Mouse (Mus musculus): ENCODE measurements around the gene Stk26.

Gene Stk26

GRCm38 (mm10) chrX:50874246-50875002 lies 33.6 kb downstream of the Stk26 start:
- TF ChIP-seq GATA4 (IDR thresholded peaks at IDR 0.05; ENCODE audit: insufficient replicate concordance, low read length): no peak

DNA sequence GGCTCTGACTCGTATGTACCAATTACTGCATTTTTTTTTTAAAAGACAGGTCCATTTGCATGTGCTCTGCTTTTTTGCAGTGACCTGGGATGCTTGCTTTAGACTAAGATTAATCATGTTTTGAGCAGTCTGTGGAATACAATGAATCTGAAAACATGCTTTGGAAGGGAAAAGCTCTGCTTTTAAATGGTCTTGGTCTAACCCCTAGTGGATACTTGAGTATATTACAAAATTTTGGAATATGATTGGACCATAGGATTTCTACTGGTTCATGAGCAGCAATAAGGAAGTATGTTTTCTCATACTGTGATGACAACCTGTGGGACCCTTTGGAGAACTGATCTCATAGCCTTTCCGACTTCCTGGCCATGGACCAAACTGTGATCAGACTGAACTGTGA lies 47.2 kb downstream of the Stk26 start:
- no peak for TF ChIP-seq GATA4 (IDR thresholded peaks at IDR 0.05; ENCODE audit: insufficient replicate concordance, low read length)

DNA sequence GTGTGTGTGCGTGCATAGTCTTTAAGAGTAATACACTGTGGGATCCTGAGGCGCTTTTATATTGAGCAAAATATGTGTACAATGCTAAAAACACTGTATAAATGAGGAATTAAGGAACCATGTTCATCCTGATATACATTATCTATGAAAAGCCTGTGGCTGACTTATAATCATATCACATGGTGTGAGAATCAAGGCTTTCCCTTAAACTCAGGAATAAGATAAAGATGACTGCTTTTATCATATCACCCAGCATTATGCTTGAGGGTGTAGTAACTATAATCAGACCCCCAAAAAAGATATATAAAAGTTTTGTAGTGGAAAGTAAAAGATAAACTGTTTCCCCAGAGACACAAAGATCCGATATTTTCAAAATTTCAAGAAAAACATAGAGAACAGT lies 62.6 kb downstream of the Stk26 start:
- no peak for TF ChIP-seq GATA4 (IDR thresholded peaks at IDR 0.05; ENCODE audit: insufficient replicate concordance, low read length)

GRCm38 (mm10) chrX:50909915-50910314 lies 69.1 kb downstream of the Stk26 start:
- no peak for TF ChIP-seq GATA4 (IDR thresholded peaks at IDR 0.05; ENCODE audit: insufficient replicate concordance, low read length)

DNA sequence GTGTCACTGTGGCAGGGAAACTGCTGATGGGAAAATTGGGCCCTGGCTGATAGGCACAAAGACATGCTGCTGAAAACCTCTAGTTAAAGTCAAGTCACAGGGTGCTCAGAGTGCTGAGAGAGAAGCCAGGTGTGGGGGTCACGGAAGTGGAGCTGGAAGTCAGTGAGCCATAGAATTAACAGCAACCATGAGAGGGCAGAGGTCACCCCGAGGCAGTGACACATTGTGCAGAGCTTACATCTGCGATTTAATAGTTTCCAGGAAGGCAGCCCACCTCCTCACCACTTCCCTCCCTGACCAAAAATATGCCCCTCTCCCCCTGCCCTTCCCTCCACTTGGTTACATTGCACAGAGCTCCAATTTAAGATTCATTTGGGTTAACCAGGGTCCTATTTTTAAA lies 76.5 kb downstream of the Stk26 start:
- TF ChIP-seq GATA4 (IDR thresholded peaks at IDR 0.05; ENCODE audit: insufficient replicate concordance, low read length): no peak

DNA sequence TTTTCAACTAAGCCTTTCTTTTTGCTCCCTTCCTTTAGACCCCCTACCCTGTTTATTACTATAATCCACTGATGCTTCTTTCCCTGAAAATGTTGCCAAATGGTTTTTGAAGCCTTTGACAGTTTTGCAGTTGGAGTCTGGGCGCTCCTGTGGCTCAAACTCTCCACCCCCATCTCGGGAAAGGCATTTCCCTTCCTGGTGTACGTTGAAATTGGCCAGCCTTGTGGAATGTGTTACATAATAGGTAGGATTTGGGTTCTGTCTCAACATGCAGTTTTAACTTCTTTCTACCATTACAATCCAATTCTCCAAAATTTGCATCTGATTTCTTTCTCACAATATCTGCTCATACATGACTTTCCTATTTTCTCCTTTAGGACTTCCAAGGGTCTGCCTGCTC lies 77.9 kb downstream of the Stk26 start:
- no peak for TF ChIP-seq GATA4 (IDR thresholded peaks at IDR 0.05; ENCODE audit: insufficient replicate concordance, low read length)

DNA sequence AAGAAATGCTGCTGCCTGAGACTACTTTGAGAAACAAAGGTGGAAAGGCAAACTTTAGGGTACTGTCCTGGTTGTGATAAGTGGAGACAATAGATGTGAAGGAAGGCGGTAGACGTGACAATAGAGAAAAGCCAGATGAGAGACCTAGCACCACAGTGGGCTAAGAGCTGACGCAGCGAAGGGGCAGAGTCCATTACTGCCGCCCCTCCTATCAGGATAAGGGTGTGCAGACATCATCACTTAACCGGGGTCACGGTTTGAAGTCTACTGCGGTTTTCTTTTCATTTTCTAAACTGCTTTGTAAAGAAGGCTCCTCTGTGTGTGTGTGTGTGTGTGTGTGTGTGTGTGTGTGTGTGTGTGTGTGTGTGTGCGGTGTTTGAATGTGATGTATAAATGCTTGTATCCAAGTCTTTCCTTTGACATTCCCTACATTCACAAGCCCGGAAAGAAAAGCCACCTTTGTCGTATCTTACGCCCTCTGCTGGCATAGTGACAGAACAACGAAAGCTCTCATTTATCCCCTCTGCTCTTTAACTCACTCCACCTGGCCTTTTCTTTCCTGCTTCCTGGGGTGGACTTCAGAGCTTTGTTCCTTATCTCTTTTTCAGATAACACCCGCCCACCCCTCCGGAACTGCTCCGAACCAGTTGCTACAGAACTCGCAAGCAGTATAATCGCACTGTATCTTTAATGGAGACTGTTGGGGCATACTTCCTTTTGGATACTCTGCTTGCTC lies 84.0 kb downstream of the Stk26 start:
- TF ChIP-seq GATA4 (IDR thresholded peaks at IDR 0.05; ENCODE audit: insufficient replicate concordance, low read length): no peak

DNA sequence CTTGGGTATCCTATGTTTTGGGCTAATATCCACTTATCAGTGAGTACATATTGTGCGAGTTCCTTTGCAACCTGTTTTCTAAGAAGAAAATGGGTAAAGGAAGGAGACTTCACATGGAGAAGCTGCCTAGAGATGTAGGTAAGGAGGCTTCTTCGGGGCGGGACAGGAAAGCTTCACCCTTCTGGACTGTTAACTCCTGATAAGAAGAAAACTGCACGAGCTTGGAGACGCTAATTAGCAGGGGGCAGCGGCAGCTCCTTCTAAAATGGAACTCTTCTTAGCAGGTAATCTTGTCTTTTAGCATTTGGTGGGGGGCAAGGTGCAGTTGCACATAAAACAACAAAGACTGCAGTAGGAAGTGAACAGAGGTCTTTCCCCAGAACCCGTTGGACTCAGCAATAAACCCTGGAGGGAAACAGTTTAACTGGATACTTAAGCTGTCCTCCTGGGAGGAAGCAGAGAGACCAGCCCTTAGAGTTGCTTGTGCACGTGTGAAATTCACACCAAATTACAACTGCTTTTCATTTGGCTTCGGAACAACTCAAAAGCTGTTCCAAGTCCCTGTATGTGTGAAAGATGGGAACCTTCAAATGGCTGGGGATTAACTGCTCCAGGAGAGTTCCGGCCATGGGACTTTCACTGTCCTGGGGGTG lies 86.2 kb downstream of the Stk26 start:
- TF ChIP-seq GATA4 (IDR thresholded peaks at IDR 0.05; ENCODE audit: insufficient replicate concordance, low read length): no peak

- no peak for TF ChIP-seq GATA4 (IDR thresholded peaks at IDR 0.05; ENCODE audit: insufficient replicate concordance, low read length)
Measured at GRCm38 (mm10) chrX:50930309-50930708, 89.5 kb downstream of the Stk26 start.

DNA sequence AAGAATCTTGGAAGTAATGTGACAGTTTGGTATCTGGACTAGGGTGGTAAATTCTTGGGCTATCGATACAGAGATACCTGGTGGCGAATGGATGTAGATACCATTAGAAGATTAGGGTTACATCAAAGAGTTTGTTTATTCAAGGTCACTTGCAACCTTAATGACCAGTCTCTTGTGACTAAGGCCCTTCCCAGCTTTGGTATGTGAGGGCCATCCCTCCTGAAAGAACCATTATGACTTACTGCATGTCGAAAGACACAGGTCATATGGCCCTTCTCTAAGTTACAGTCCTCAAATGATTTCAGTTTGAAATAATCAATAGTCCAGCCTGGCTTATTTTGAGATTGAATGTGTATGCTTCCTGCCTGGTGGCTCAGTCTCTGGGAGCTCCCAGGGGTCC lies 96.3 kb downstream of the Stk26 start:
- TF ChIP-seq GATA4 (IDR thresholded peaks at IDR 0.05; ENCODE audit: insufficient replicate concordance, low read length): no peak

GRCm38 (mm10) chrX:50942610-50943009 lies 101.8 kb downstream of the Stk26 start, which contains the start of gene Frmd7:
Frmd7 (minus strand) TSS chrX:50942710.
- no peak for TF ChIP-seq GATA4 (IDR thresholded peaks at IDR 0.05; ENCODE audit: insufficient replicate concordance, low read length)

All from liver, adult (tissue).